Mouse (Mus musculus) regulatory T cell (primary cell): ENCODE measurements around the gene Pxylp1.

Experiments
- in situ Hi-C: fragments of 300-600 bp; cut with MboI, MseI; formaldehyde crosslinking; loops from one replicate; pipeline ENCODE4 v1.15.1; 2025; ENCODE audit warnings: high pct_unique_total_duplicates

The Pxylp1 gene

DNA sequence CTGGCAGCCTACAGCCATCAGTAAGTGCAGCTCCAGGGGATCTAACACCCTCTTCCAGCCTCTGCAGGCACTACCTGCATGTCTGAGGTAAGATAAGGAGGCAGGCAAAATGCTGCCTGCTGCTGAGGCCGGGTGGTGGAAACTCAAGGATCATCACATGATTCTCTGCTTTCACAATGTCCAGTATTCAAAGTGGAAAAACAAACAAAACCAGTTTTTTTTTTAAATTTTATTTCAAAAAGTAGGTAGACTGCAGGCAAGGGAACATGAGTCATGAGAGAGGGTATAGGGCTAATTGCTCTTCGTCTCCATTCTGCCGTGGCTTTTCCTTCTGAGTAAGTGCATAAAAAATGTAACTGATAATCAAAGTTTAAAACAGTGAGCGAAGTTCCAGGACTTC is 29.6 kb downstream of the Pxylp1 start:
- in situ Hi-C loops: no loop called here

DNA sequence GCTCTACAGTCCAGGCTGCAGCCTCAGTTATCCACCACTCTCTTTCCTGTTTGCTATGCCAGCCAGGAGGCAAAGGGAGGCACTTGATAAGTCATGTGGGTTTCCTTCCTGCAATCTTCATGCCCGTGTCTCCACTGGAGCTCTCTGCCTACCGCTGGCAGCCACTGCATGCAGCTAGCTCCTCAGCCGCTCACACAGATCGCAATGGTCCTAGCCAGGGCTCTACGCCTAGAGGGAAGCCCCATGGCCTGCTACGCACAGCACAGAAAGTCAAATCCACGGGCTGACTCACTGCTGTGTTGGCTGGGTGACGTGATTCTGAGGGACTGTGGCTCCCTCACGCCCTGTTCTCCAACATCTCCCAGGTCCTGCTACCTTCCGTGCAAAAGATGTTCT is 31.4 kb downstream of the Pxylp1 start:
- in situ Hi-C loops: no loop called here

DNA sequence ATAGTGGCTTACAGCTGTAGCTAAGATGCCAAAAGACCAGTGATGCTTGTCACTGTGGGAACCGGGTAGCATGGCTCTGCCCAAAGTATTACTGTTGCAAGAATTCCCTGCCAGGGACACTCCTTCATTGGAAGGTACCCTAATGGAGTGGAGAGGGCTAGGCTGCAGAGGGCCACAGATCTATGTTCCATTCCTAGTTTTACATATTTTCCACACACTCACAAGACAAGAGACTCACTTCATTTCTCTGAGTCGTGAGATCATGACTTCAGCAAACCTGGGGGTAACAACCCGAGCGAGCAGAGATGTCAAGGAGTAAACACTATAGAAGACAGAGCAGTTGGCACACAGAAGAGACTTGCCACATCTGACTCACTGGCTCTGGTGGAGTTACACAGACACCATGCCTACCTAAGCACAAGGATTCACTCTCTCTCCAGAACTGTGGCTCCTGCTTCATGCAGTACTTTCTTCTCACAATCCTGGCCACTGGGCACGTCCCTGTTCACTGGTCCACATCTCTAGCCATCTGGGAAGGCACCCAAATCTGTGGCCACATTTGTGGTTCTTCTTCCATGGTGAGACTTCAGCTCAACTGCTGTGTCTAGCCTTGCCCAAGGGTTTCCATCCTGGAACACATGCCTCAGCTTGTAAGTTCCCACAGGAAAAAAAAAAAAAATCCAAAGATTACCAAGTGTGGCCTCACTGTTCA is 31.9 kb downstream of the Pxylp1 start:
- in situ Hi-C loops: no loop called here

DNA sequence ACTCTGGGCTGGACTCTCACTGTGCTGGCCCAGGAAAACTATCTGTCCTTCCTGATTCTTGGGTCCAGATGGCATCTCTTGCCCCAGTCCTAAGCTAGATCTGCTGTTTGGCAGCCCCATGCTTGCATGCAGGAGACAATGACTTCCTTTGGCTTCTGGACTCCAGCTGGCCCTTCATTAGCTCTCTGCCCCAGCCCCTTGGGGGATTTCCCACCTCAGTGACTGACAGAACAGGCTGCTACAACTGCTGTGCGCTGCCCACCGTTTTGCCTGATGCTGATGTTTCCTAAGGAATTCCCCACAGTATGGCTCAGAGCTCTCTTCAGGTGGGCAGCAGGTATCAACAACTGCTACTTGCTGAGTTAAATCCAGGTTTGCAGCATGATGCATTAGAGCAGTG is 33.4 kb downstream of the Pxylp1 start:
- in situ Hi-C loops: loop anchor here (10.0 kb wide), 1 partner anchor 534 kb away; no protein-coding TSS in a partner anchor

DNA sequence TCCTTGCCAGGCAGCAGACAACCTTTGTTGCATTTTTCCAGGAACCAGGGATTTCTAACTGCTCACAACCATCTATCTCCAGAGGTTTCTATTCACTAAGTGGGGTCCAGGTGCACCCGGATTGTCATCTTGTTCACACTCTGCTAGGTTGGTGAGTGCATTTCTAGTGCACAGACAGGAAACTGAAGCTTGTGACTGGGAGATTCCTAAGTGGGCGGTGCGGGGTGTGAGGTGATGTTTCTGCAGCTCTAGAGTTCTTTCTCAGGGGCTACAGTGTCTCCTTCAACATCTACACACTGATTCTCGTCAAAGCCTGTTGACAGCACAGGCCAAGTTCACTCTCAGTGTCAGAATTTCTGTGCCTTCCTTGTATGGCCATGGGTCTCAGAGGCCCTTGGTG is 34.6 kb downstream of the Pxylp1 start:
- in situ Hi-C loops: loop anchor here (10.0 kb wide), 1 partner anchor 533 kb away; no protein-coding TSS in a partner anchor

DNA sequence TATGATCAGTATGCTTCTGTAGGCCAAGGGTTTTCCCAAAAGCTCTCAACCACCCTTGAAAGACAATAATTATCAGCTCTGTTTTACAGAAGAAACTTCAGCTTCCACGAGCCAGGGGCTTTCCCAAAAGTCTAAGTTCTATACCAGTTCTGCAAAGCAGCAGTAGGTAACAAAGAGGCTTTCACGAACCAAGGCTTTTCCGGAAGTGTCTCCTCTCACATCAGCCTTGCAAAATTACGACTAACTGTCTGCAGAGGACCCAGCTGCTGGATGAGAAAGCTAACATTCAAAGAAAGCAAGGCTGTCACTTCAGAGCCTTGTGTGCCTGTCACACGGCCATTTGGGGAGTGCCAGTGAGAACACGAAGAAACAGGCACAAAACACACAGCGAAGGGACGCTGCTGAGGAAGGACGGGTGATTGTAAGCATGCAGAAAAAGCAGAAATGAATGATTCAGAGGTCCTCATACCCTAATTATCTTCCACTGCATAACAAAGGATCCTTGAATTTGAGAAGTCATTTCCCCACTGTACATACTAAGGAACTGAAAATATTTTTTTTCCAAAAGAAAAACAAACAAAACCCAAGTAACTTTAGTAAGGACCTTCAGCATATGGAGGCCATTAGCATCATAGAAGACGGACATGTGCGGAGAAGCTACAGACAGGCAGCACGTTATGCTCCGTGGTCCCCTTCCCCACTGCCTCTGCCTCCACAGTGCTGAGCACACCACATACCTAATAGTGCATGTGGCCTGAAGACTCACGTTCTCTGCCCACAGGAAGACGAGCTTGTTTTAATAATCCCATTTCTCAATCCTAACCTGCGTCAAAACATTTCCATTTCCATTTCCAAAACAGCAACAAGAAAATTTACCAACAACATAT is 38.9 kb downstream of the Pxylp1 start:
- in situ Hi-C loops: loop anchor here (10.0 kb wide), 1 partner anchor 529 kb away; no protein-coding TSS in a partner anchor

DNA sequence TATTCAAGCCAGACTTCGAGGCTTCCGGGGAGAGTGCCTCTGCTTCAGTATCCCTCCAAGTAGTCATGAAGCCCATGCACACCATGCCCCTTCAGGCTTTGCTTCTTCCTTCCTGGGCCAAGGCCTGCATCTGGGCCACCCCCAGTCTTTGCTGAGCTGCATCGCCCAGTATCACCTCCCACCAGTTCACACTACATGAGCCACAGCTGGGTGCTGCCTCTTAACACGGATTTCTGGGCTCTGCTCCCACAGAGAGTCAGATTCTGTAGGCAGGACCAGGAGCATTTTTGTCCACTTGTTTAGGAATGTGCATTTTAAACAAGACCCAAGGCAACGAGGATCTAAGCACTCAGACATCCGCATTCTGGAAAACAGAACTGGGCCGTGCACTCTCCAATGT is 40.8 kb downstream of the Pxylp1 start:
- in situ Hi-C loops: loop anchor here (10.0 kb wide), 1 partner anchor 527 kb away; no protein-coding TSS in a partner anchor

DNA sequence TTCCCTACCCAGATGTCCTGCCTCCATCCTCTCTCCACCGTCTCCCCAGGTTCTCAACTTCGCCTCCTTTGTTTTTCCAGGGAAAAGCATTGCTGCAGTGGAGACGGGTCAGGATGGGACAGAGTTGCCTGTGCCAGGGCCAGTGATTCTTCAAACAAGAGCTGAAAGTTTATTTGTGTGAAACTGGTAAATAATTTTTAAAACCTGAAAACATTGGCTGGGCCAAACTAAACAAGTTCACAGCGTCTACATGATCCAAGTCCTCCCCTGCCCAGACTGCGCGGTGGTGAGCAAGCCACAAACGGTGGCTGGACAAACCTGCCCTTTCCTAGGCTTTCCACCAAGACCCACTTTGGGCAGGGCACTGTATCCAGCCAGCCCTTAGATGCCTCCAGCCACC is 41.4 kb downstream of the Pxylp1 start:
- in situ Hi-C loops: loop anchor here (10.0 kb wide), 1 partner anchor 526 kb away; no protein-coding TSS in a partner anchor

DNA sequence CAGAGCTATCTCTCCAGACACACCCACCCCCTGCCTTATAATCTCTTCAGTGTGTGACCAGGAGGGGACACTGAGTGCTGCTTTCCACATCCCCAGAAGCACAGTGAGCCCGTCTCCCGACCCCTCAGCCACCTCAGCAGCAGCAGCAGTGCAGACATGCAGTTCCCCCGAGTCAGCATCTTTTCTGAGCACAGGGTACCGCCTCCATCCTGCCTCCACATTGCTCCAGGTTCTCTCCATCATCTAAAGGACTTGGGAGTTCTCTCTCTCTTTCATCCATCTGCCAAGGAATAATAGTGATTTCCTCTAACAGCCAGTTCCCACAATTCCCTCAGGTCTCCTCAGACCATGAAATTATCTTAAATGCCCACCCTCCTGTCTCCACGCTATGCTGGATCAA is 43.5 kb downstream of the Pxylp1 start:
- in situ Hi-C loops: no loop called here

DNA sequence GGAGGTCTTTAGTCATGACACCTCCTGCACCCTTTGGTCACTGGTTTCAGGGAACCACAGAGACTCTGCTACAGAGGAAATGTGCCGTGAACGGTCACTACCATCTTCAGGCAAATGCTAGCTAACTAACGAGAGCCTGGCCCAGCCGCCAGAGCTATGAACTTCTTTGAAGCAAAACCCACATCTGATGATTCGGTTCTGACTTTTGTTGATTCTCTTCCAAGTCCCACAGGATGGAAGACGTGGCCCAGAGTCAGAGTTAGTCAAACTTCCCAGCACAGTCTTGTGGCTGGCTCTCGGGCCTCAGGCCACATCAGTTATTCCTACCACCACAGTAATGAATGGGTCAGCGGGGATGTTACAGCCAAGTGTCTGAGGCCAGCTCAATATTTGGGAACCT is 46.1 kb downstream of the Pxylp1 start:
- in situ Hi-C loops: no loop called here

DNA sequence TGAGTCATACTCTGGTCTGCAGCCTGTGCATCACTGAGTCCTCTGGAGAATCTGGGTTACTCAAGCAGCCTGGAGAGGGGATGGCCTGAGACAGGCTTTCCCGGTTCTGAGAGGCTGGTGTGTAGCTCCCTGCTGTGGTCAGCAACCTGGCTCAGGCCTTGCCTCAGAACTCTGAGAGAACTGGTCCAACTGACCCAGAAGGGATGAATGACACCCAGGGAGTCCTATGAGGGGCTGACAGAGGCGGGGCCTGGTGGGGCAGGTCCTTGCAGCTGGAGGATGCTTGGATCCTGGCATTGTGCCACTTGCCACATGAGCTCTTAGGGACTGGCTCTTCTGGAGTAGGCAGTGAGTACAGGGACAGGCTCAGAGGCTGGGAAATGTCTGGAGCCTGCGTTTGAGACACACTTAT is 47.7 kb downstream of the Pxylp1 start:
- in situ Hi-C loops: no loop called here

DNA sequence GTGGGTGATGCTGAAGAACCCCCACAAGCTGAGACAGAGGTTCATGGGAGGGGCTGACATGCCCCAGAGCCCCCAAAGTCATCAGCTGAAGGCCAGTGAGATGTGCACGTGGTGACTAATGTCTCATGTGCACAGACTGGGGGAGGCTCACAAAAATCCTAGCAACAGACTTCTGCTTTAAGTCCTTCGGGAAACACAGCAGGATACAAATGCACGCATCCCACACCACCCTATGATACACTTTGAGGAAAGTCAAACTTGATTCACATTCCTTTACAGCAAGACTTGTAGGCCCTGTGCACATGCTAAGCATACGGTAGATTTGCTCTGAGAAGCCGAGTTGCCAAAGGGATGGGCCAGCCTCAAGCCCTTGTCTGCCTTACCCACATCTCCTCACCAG is 53.1 kb downstream of the Pxylp1 start:
- in situ Hi-C loops: no loop called here

DNA sequence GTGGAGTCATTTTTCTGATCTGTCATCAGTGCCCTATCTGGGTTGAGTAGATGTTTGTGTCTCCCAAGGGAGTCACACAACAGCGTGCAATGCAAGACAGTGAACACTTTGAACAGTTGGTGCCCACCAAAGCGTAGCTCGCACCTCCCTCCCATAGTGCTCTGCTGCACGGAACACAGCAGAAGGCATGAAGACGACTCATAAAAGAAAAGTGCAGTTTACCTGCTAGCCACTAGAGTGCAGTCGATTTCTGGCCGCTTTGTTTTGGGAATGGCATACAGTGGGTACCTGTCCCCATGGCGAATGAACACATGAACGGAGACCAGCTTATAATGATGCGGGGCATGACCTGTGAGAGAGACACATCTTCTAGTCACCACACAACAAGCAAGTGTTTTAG is 53.6 kb downstream of the Pxylp1 start:
- in situ Hi-C loops: no loop called here

DNA sequence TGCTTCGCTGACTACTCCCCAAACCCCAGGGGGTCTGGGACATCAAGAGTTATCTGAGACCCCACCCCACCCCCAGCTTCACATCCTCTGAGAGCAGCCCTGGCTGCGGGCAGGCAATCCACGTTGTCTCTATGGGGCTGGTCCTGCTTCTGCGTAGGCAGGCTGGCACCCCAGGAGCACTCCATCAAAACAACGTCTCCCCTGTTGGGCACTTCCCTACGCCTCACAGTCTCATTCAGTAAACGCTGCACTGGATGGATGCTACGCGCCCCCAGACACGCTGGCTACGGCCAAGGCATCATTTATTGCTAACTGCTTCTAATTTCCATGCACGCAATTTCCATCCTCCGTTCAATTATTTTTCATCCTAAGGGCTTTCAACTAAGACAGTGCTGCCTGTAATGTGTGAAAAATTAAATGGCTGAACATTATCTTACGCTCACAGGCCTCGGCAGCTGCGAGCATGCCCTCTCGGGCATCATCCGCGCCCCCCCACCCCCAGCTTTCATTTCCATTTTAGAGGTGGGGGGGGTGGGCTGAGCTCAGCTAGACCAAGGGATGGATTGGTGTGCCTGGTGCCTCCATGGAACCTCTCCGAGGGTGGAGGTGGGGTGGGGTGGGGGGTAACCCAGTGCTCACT is 54.6 kb downstream of the Pxylp1 start:
- in situ Hi-C loops: no loop called here

DNA sequence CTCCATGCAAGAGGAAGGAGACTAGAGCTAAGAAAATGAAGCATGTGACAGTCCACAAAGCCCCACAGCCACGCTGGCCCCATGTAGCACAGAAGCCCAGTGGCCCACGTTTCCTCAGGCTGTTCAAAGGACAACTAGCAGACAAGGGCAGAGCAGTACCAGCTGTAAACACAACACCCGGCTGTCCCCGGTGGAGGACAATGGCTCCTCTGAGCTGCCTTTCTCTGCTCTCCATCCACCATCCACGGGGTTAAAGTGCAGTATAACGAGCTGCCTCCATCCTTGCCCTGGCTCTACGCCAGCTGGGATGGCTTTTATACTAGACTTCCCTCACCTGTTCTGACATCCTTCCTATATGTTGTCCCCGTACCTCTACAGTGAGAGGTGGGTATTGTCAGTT is 55.5 kb downstream of the Pxylp1 start:
- in situ Hi-C loops: no loop called here

DNA sequence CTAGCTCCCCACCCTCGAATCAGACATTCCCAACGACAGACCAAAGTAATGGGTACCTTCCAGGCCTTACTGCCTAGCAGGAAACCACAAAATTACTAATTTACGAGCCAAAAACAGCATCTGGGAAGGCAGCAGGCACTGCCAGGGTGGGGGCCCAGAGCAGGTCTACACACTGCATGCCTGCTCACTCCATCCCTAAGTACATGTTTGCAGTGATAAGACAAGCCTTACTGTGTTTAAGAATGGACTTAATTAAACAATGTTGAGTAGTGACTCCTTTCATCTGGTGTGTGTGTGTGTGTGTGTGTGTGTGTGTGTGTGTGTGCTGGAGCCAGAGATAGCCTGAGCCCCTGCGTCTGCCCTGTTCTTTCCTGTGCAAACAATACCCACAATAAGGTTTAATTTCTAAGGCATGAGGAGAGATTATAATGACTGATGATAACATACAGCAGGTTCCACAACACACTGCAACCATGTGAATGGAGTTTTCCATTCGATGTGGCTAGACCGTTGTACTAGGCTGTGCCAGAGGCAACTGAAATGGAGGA is 57.0 kb downstream of the Pxylp1 start:
- in situ Hi-C loops: no loop called here

DNA sequence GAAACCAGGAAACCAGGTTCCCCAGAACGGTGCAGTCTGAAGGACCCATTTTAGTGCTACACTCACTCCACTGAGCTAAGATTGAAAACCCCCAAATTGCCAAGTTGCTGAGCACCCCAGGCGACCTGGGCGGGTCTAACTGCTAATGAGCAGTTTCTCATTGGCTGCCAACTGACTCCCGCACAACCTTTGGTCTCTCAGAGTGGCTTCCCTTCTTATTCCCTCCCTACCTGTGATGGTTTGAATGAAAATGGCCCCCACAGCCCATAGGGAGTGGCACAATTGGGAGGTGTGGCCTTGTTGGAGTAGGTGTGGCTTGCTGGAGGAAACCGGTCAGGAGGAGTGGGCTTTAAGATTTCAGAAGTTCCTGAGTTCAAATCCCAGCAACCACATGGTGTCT is 58.9 kb downstream of the Pxylp1 start:
- in situ Hi-C loops: no loop called here

DNA sequence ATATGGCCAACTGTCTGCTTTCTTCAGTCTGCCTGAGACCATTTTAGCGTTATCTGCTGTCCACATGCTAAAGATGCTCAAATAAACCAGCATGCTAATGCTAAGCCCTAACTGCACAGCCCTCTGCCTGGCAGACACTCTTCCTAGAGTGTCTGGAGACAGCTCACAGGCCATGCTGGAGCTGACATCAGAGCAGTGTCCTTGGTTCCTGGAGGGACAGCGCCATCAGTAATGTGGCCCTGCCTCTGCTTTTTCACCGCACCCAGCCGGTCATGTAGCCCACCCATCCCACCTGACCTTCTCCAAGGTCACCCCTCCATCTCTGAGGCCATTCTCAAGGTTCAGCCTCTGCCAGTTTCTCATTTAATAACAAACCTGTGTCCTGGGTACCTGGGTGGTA is 60.0 kb downstream of the Pxylp1 start:
- in situ Hi-C loops: no loop called here

DNA sequence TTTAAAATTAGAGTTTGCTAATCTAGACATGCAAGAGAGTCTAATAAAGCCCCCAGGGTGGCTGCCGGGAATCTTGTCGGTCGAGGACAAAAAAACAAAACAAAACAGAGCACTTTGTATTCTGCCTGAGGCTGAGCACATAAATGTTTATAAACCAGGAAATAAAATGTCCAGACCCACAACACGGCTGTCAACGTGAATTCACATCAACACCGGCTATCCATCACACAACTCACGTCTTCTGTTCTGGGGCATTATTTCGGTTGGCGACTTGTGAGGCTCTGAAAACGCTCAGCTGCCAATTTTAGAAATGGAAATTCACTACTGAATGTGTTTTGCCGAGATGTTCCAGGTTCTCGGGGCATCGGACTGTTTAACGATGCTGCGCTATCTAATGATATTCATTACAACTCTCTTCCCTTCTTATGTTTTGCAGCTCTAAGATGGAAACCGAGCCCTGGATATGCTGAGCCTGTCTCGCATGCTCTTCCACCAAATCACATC is 61.6 kb downstream of the Pxylp1 start:
- in situ Hi-C loops: no loop called here

DNA sequence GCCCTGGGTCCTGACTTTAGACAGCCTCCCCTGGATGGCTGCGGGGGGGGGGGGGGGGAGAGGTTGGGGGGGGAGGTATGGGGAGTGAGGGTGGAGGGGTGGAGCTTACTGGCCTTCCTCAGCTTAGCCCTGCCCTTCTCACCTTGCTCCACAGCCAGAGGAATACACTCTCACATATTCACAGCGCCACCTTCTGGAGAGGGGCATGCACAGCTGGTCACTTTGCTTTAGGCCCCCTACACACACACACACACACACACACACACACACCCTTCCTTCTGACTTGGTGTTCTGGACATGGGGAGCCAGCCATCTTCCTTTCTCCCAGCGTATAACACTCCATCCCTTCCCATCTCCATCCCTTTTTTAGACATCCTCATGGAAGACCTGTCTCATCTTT is 62.8 kb downstream of the Pxylp1 start:
- in situ Hi-C loops: no loop called here

DNA sequence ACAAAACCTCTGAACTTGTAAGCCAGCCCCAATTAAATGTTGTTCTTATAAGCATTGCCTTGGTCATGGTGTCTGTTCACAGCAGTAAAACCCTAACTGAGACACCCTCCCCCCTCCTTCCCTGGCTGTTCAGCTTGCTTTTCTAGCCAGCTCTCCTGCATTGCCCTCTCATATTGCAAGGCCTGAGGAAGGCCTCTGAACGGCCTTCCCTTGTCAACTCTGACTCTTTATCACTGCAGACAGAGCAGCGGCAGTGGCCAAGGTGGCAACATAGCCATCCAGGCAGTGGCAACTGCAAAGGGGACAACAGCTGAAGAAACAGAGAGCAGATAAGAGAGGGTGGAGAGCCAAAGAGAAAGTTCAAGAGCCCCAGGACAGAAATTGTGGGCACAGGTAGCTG is 64.4 kb downstream of the Pxylp1 start:
- in situ Hi-C loops: no loop called here
